Mouse (Mus musculus): Measurements from ENCODE around the gene Faxc. TPM values are rescaled to one million over a fixed set of nuclear protein-coding genes. Genes with fewer than 3 reads are reported as not detected.

Gene Faxc
- total and polyA plus RNA-seq, 3 experiments = not detected

DNA sequence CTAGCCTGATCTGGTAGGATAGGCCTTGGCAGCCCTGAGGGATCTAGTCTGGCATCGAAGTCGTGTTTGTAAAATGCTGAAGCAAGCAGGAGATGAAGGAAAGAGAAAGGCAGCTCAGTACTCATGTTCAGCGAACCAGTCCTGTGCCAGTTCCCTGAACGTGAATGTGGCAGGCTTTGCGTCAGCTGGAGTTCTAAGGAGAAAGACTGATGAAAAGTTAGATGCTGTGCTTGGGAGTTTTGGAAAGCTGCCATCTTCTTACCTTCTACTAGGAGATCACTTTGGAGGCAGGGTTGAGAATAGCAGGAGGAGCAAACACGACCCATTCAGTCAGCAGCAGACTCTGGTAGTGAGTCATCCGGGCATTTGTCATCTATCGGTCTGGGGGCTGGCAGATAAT is 45.3 kb upstream of the Faxc start:
- H3K36me3 ChIP-seq (ENCODE audit: control insufficient read depth in 1 of 2, insufficient read depth in 2 of 2, low read length in 2 of 2) = no peaks in the 10 kb centered on the region; a peak in 1 of 4 replicates

DNA sequence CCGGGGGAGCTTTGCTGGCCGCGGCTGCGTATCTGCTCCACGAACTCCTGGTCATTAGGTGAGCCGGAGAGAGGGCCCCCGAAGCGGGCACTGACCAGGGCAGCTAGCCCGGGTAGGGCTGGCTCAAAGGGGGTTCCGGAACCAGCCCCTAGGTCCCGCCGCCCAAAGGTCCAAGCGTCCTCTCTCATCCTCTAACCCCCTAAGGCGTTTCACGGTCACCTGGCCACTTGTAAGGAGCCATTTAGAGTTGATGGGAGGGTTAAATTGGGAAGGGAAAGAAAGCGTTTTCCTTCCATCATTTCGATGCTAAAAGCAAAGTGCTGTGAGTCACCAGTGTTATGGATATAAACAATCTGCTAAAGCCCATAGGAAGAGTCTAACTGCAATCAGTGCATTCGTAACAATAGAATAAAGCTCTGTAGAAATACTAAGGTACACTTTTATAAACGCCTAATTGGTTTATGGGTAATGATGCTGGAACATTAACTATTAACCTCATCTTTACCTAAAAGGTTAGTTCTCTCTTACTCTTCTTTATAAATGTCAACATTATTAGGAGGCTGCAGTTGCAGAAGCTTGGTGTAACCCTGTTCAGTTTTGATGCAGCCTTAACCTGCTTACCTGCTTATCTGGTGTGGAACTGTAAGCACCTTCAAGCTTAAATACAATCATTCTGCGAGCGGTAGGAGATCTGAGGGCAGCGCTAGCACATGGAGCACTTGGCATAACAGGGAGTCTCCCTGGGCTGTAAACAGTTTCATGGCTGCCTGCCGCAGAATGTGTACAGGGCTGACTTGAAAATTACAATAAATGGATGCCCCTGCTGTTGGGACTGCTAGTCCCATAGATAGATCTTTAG is 872 bp downstream of the Faxc start:
- Histone ChIP-seq H3K4me3 (ENCODE audit: control insufficient read depth in 1 of 2, insufficient read depth in 1 of 2, low read depth in 2 of 2, low read length in 2 of 2) (no peak overlapping the region), H3K27me3 (ENCODE audit: control insufficient read depth in 1 of 2, insufficient read depth in 2 of 2, low read length in 2 of 2) (no peaks in the 10 kb centered on the region; a peak in 2 of 4 replicates), H3K27ac (ENCODE audit: control insufficient read depth, low read depth, low read length) (no peak overlapping the region), H3K9ac (ENCODE audit: control insufficient read depth, low read depth, low read length, poor library complexity, severe bottlenecking) (no peak overlapping the region), H3K79me2 (ENCODE audit: control insufficient read depth, insufficient read depth, low read length, poor library complexity) (no peaks in the 10 kb centered on the region), H3K4me1 (ENCODE audit: control insufficient read depth in 1 of 2, insufficient read depth in 2 of 2, low read length in 2 of 2) (no peaks in the 10 kb centered on the region), H3K36me3 (ENCODE audit: control insufficient read depth in 1 of 2, insufficient read depth in 2 of 2, low read length in 2 of 2) (no peaks in the 10 kb centered on the region), H3K9me3 (replicated peaks; ENCODE audit: insufficient read depth, low read length) (no peaks in the 10 kb centered on the region)
- TF ChIP-seq BHLHE40 (IDR thresholded peaks at IDR 0.05; ENCODE audit: borderline replicate concordance, low read depth, low read length) (no peak), MYB (IDR thresholded peaks at IDR 0.05; ENCODE audit: low read depth, low read length) (no peak), USF1 (IDR thresholded peaks at IDR 0.05; ENCODE audit: low read depth, low read length) (no peak), ZNF384 (IDR thresholded peaks at IDR 0.05; ENCODE audit: low read depth, low read length) (no peak), RCOR1 (IDR thresholded peaks at IDR 0.05; ENCODE audit: low read depth, low read length) (no peak), MEF2A (IDR thresholded peaks at IDR 0.05; ENCODE audit: extremely low read depth, insufficient replicate concordance, low read depth, low read length, poor library complexity, severe bottlenecking) (no peak), USF2 (IDR thresholded peaks at IDR 0.05; ENCODE audit: borderline replicate concordance in 1 of 2, insufficient read depth in 1 of 2, low read depth in 1 of 2, low read length in 2 of 2) (no peak), MAZ (IDR thresholded peaks at IDR 0.05; ENCODE audit: low read depth, low read length) (no peak), UBTF (IDR thresholded peaks at IDR 0.05; ENCODE audit: borderline replicate concordance, insufficient read depth, low read depth, low read length) (no peak), TAL1 (IDR thresholded peaks at IDR 0.05; ENCODE audit: low read length) (no peak), MXI1 (IDR thresholded peaks at IDR 0.05; ENCODE audit: low read depth, low read length) (no peak), RAD21 (IDR thresholded peaks at IDR 0.05; ENCODE audit: low read depth, low read length) (no peak), JUND (IDR thresholded peaks at IDR 0.05; ENCODE audit: low read depth, low read length) (no peak), CTCF (IDR thresholded peaks at IDR 0.05 in 2 of 3, conservative IDR thresholded peaks at IDR 0.05 in 1 of 3; ENCODE audit: control insufficient read depth in 1 of 3, insufficient read depth in 1 of 3, low read depth in 2 of 3, low read length in 3 of 3, poor library complexity in 1 of 3, severe bottlenecking in 1 of 3) (no peak), SIN3A (IDR thresholded peaks at IDR 0.05; ENCODE audit: low read length) (no peak), POLR2A (IDR thresholded peaks at IDR 0.05; ENCODE audit: control insufficient read depth in 1 of 2, insufficient read depth in 1 of 2, low read depth in 1 of 2, low read length in 2 of 2, poor library complexity in 1 of 2) (no peak)
- no peak for DNase-seq (ENCODE audit: low read depth, low spot score)

More for the DNA sequence above, 45.3 kb upstream of the Faxc start:
- no peaks in the 10 kb centered on the region for H3K4me1 ChIP-seq (ENCODE audit: control insufficient read depth in 1 of 2, insufficient read depth in 2 of 2, low read length in 2 of 2)
- H3K27me3 ChIP-seq (ENCODE audit: control insufficient read depth in 1 of 2, insufficient read depth in 2 of 2, low read length in 2 of 2) = no peaks in the 10 kb centered on the region
- no peak overlapping the region for H3K9ac ChIP-seq (ENCODE audit: control insufficient read depth, low read depth, low read length, poor library complexity, severe bottlenecking)
- no peak for TF ChIP-seq BHLHE40 (IDR thresholded peaks at IDR 0.05; ENCODE audit: borderline replicate concordance, low read depth, low read length)
- no peak for TF ChIP-seq POLR2AphosphoS5 (IDR thresholded peaks at IDR 0.05; ENCODE audit: borderline replicate concordance, low read depth, low read length)
- no peak for TF ChIP-seq CHD2 (IDR thresholded peaks at IDR 0.05; ENCODE audit: low read length)
- TF ChIP-seq MEF2A (IDR thresholded peaks at IDR 0.05; ENCODE audit: extremely low read depth, insufficient replicate concordance, low read depth, low read length, poor library complexity, severe bottlenecking) = no peak
- no peak for TF ChIP-seq E2F4 (IDR thresholded peaks at IDR 0.05; ENCODE audit: borderline replicate concordance, low read depth, low read length)
- no peak for TF ChIP-seq USF2 (IDR thresholded peaks at IDR 0.05; ENCODE audit: borderline replicate concordance in 1 of 2, insufficient read depth in 1 of 2, low read depth in 1 of 2, low read length in 2 of 2)
- no peak for TF ChIP-seq HCFC1 (IDR thresholded peaks at IDR 0.05; ENCODE audit: low read depth, low read length)
- TF ChIP-seq KAT2A (conservative IDR thresholded peaks at IDR 0.05; ENCODE audit: low read depth, low read length) = no peak
- no peak for TF ChIP-seq CTCF (IDR thresholded peaks at IDR 0.05 in 2 of 3, conservative IDR thresholded peaks at IDR 0.05 in 1 of 3; ENCODE audit: control insufficient read depth in 1 of 3, insufficient read depth in 1 of 3, low read depth in 2 of 3, low read length in 3 of 3, poor library complexity in 1 of 3, severe bottlenecking in 1 of 3)
- TF ChIP-seq SIN3A (IDR thresholded peaks at IDR 0.05; ENCODE audit: low read length) = no peak
- H3K27ac ChIP-seq (ENCODE audit: control insufficient read depth, low read depth, low read length) = no peak overlapping the region
- 0 out of 2 replicates have a peak, but pooled peaks cover 1% of the 10 kb centered on the region for H3K79me2 ChIP-seq (ENCODE audit: control insufficient read depth, insufficient read depth, low read length, poor library complexity)
- no peak for DNase-seq (ENCODE audit: low read depth, low spot score)
- H3K9me3 ChIP-seq (replicated peaks; ENCODE audit: insufficient read depth, low read length) = no peaks in the 10 kb centered on the region
- no peak overlapping the region for H3K4me3 ChIP-seq (ENCODE audit: control insufficient read depth in 1 of 2, insufficient read depth in 1 of 2, low read depth in 2 of 2, low read length in 2 of 2)
